ENCODE assay signal across 8 mouse cellular contexts in genomic region chr17:17624421-17624956, GRCm38 (mm10). TPM values are rescaled to one million over a fixed set of nuclear protein-coding genes. Genes with fewer than 3 reads are reported as not detected.
DNase-seq lines count a peak whose midpoint lies in the region; ATAC-seq lines count a peak whose summit lies in the region.

No protein-coding gene starts in this region.

- H3K27me3 ChIP-seq in intestine, embryonic 14.5 days (replicated peaks; ENCODE audit: control insufficient read depth, insufficient read depth, low read length): no peaks in the 10 kb centered on the region

- H3K4me1 ChIP-seq in intestine, embryonic 14.5 days (replicated peaks; ENCODE audit: control insufficient read depth, insufficient read depth, low read length): peaks cover 12% of the 10 kb centered on the region; the same call in 1 of the 2 replicates

- peak overlapping the region; percentile 87 for H3K4me3 ChIP-seq in intestine, embryonic 14.5 days (ENCODE audit: low read depth, low read length)

- peak overlapping the region; percentile 76 for H3K4me2 ChIP-seq in intestine, embryonic 14.5 days (ENCODE audit: low read length)

- peak; percentile 98 for ATAC-seq in intestine, embryonic 14.5 days (replicated peaks; ENCODE audit: low FRiP score, low TSS enrichment, low read depth)

- intact Hi-C loops in left cerebral cortex, postnatal 14 days (cut with DNase I): loop anchor here (5.0 kb wide), 1 partner anchor 203 kb away; the partner anchor contains the start of gene Spaca6

- DNase-seq in adrenal gland, adult 18-20 months (ENCODE audit: low spot score in 2 of 2): peak; percentile 89 to 94
- DNase-seq in embryo, embryonic 11 days: peak; percentile 98
- DNase-seq in gastrocnemius, postnatal 25 days: peak; percentile 97
- DNase-seq in intestine, embryonic 14.5 days (ENCODE audit: low spot score): peak; percentile 92
- DNase-seq in left cerebral cortex, postnatal 14 days (ENCODE audit: low spot score in 2 of 2): peak; percentile 92 to 94
- DNase-seq in mesoderm, embryonic 11.5 days (ENCODE audit: low read depth, low spot score): peak; percentile 97
- DNase-seq in right cerebral cortex, postnatal 36 days (ENCODE audit: low spot score in 2 of 2): peak; percentile 91 to 94
- peak; percentile 93 for DNase-seq in yolk sac, embryonic 10.5 days (ENCODE audit: low spot score)

- no peaks in the 10 kb centered on the region for H3K9me3 ChIP-seq in intestine, embryonic 14.5 days (ENCODE audit: control insufficient read depth, low read length)

- H3K36me3 ChIP-seq in intestine, embryonic 14.5 days (ENCODE audit: control insufficient read depth, insufficient read depth, low read length): no peaks in the 10 kb centered on the region

- peak overlapping the region; percentile 100 for H3K27ac ChIP-seq in intestine, embryonic 14.5 days (ENCODE audit: low read depth)

- WGBS in intestine, embryonic 14.5 days: under 1% methylated on average over 51 of the region's 51 CpGs

- H3K9ac ChIP-seq in intestine, embryonic 14.5 days (ENCODE audit: low read length): peak overlapping the region; percentile 96

RNA-seq across cellular contexts. Expression of gene Lnpep, which starts 0.4 kb away (rescaled TPM):
- total RNA-seq in adrenal gland, adult 18-20 months (2021): 100 to 1,000 TPM in 1 of 2 experiments, 10 to 100 TPM in 1; 93.4 to 111 TPM
- total RNA-seq in gastrocnemius, postnatal 25 days (2021): 10 to 100 TPM; 68.2 to 68.4 TPM
- polyA plus RNA-seq in intestine, embryonic 14.5 days (2014; fragmentation: Nextera tagmentation; extraction: Ambion mirVana): 11.3 and 11.4 TPM in 2 replicates
- total RNA-seq in left cerebral cortex, postnatal 14 days (2021): 10 to 100 TPM; 71.8 to 88.7 TPM

Comparison
In these comparisons a context has a peak if more than half of its experiments do, and no peak if none do; other contexts are left out.
1. Peak in every context shown above with its lines: DNase-seq, ATAC-seq, H3K4me3 ChIP-seq and H3K27ac ChIP-seq.